Mouse (Mus musculus) heart, embryonic 13.5 days (tissue): Measurements from ENCODE around the gene Map1lc3b. TPM values are rescaled to one million over a fixed set of nuclear protein-coding genes. Genes with fewer than 3 reads are reported as not detected.

Experiments used
- ATAC-seq: fragments of 200-750 bp; cut with Nextera tagmentation; 2 replicates; pipeline ENCODE4 v1.8.0; 2017; ENCODE audit warnings: moderate TSS enrichment; ENCODE audit not compliant: insufficient number of reproducible peaks, low FRiP score, low TSS enrichment; ENCODE audit errors: extremely low read depth
- H3K27ac ChIP-seq: fragments of 300-500 bp; sonication (generic); replicated peaks from 2 replicates; pipeline ENCODE4 v1.5.1; 2015; ENCODE audit warnings: moderate library complexity, mild to moderate bottlenecking, inconsistent platforms
- H3K27me3 ChIP-seq: fragments of 300-500 bp; sonication (generic); replicated peaks from 2 replicates; pipeline ENCODE4 v1.6.1; 2015; ENCODE audit warnings: mild to moderate bottlenecking, inconsistent platforms
- H3K36me3 ChIP-seq: fragments of 300-500 bp; sonication (generic); 2 replicates; pipeline ENCODE4 v1.6.1; 2015; ENCODE audit warnings: mild to moderate bottlenecking, inconsistent platforms
- H3K4me1 ChIP-seq: fragments of 300-500 bp; sonication (generic); 2 replicates; pipeline ENCODE4 v1.6.1; 2015; ENCODE audit warnings: inconsistent platforms
- H3K4me2 ChIP-seq: fragments of 300-500 bp; sonication (generic); 2 replicates; pipeline ENCODE4 v1.6.1; 2015; ENCODE audit warnings: inconsistent platforms, mild to moderate bottlenecking, moderate library complexity
- H3K4me3 ChIP-seq: fragments of 300-500 bp; sonication (generic); 2 replicates; pipeline ENCODE4 v1.5.1; 2015; ENCODE audit warnings: moderate library complexity, mild to moderate bottlenecking, inconsistent platforms
- H3K9ac ChIP-seq: fragments of 300-500 bp; sonication (generic); 2 replicates; pipeline ENCODE4 v1.6.1; 2015; ENCODE audit warnings: inconsistent platforms, mild to moderate bottlenecking, moderate library complexity
- H3K9me3 ChIP-seq: fragments of 300-500 bp; sonication (generic); 2 replicates; pipeline ENCODE4 v1.6.1; 2016; ENCODE audit warnings: inconsistent platforms
- WGBS: fragments of 180-500 bp; shearing (Covaris S2); methylation state at CpG from one replicate; pipeline ENCODE4 v1.1.7; 2015; ENCODE audit warnings: mixed read lengths; 5-methylcytosine and 5-hydroxymethylcytosine counted together
- polyA plus RNA-seq: library from polyadenylated mRNA; unstranded; fragments of >200 nt; fragmentation: Nextera tagmentation; extraction: Ambion mirVana; gene quantifications from 2 replicates; pipeline ENCODE4 v1.2.1, GENCODE M21; 2015

Gene Map1lc3b
- polyA plus RNA-seq, 1 experiment from 2014 or later = 188 TPM

GRCm38 (mm10) chr8:121636180-121636579, 46.0 kb downstream of the Map1lc3b start:
- Histone ChIP-seq H3K4me2 (no peak overlapping the region), H3K36me3 (0 out of 2 replicates have a peak, but pooled peaks cover 3% of the 10 kb centered on the region), H3K9ac (no peak overlapping the region; the same call in 1 of the 2 replicates), H3K27ac (peak overlapping the region; percentile 51), H3K4me3 (no peak overlapping the region), H3K9me3 (no peaks in the 10 kb centered on the region), H3K4me1 (peaks cover 67% of the 10 kb centered on the region), H3K27me3 (no peaks in the 10 kb centered on the region)
- ATAC-seq = no peak
- 68% methylated on average over 8 of the region's 8 CpGs for WGBS

- Histone ChIP-seq H3K9me3 (no peaks in the 10 kb centered on the region), H3K27ac (peak overlapping the region; percentile 59), H3K36me3 (no peaks in the 10 kb centered on the region; the same call in 1 of the 2 replicates), H3K4me2 (no peak overlapping the region), H3K4me1 (peaks cover 73% of the 10 kb centered on the region), H3K9ac (peak overlapping the region; percentile 58; the same call in 1 of the 2 replicates), H3K4me3 (no peak overlapping the region), H3K27me3 (no peaks in the 10 kb centered on the region)
- WGBS = 70% methylated on average over 3 of the region's 3 CpGs
- no peak for ATAC-seq
These were observed 52.6 kb downstream of the Map1lc3b start for GRCm38 (mm10) chr8:121642804-121643203.

DNA sequence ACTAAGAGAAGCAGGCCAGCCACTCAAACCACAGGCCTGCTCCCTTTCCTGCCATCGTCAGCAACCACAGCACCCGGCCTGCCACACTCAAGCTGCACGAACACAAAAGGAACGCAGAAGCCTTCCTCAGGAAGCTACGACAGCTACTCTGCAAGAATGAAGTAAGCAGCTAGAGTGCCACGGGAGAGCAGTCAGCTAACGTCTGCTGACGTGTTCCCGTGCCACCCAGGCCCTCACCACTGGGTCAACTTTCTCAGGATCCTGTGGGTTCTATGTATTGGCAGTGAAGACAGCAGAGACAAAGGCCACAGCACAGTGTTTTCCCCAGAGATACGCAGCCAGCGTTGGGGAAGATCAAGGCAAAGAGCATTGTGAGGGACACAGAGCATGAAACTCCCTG, 53.2 kb downstream of the Map1lc3b start:
- 53% methylated on average over 11 of the region's 11 CpGs for WGBS
- no peak overlapping the region for H3K4me3 ChIP-seq
- no peaks in the 10 kb centered on the region for H3K27me3 ChIP-seq
- no peak overlapping the region for H3K4me2 ChIP-seq
- H3K36me3 ChIP-seq = no peaks in the 10 kb centered on the region; the same call in 1 of the 2 replicates
- H3K27ac ChIP-seq = peak overlapping the region; percentile 59
- peak overlapping the region; percentile 58; the same call in 1 of the 2 replicates for H3K9ac ChIP-seq
- H3K9me3 ChIP-seq = no peaks in the 10 kb centered on the region
- no peak for ATAC-seq
- peaks cover 76% of the 10 kb centered on the region for H3K4me1 ChIP-seq

DNA sequence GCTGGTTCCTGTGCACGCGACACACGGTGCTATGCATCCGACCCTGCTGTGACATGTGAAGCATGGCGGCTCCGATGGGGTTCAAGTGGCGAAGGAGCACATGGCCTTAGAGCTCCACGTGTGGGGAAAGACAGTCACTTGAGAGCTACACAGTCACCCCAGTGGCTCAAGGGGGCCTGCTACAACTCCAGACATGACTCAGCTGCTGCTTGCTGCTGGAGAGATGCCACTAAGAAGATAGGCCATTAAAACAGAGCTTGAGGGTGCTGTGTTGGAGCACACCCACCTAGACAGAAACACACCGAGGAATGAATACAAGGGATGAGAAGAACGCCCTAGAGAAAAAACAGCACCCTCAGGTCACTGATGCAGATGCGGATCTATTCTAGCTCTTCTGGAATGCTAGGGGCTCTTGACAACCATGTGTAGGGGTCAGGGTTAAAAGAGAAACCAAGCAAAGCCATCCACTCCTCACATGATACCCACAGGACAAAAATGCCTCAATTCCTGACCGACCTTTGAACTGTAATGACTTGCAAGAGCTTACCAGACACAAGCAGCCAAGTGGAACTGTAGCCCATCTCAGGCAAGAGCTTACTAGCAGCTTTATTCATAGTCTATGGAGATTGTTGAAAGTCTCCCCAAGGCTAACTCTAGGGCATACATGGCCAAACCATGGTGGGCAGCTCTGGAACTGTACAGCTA, 57.5 kb downstream of the Map1lc3b start:
- Histone ChIP-seq H3K4me1 (peaks cover 83% of the 10 kb centered on the region), H3K9me3 (no peaks in the 10 kb centered on the region), H3K4me2 (no peak overlapping the region), H3K27ac (no peak overlapping the region), H3K9ac (no peak overlapping the region), H3K27me3 (no peaks in the 10 kb centered on the region), H3K4me3 (no peak overlapping the region), H3K36me3 (peaks cover 12% of the 10 kb centered on the region)
- no peak for ATAC-seq
- 76% methylated on average over 12 of the region's 12 CpGs for WGBS

Other genes starting within 250 kb of the Map1lc3b start
- gene 1700018B08Rik, start 46.0 kb upstream of the Map1lc3b start, polyA plus RNA-seq = not detected in 2 replicates
- 7.8 and 9.8 TPM in 2 replicates for gene Fbxo31, start 11.6 kb upstream of the Map1lc3b start, polyA plus RNA-seq
- 7.8 and 8.7 TPM in 2 replicates for gene Zcchc14, start 62.5 kb downstream of the Map1lc3b start, polyA plus RNA-seq
- gene Jph3, start 139.3 kb downstream of the Map1lc3b start, polyA plus RNA-seq = 0.42 and 0.44 TPM in 2 replicates
- 25.7 and 26.8 TPM in 2 replicates for gene Klhdc4, start 239.2 kb downstream of the Map1lc3b start, polyA plus RNA-seq